Mouse (Mus musculus) Muller cell, postnatal 12 days (primary cell): ENCODE results near the gene Ctns.

Experiments used
- DNase-seq: peaks from one replicate; pipeline ENCODE4 v3.0.0-alpha.2; 2015; ENCODE audit errors: inconsistent ontology term

Ctns gene

GRCm38 (mm10) chr11:73198603-73199229 lies at the start of gene Ctns:
Gene Ctns (minus strand): TSS chr11:73199042.
- DNase-seq: no peak

GRCm38 (mm10) chr11:73242777-73243176 lies 43.9 kb upstream of the Ctns start:
- no peak for DNase-seq

- DNase-seq: no peak
Measured at GRCm38 (mm10) chr11:73242199-73242598, 43.4 kb upstream of the Ctns start.

GRCm38 (mm10) chr11:73236731-73237130 lies 37.9 kb upstream of the Ctns start:
- no peak for DNase-seq

GRCm38 (mm10) chr11:73235990-73236701 lies 37.3 kb upstream of the Ctns start:
- DNase-seq: peak; percentile 65

GRCm38 (mm10) chr11:73233992-73234391 lies 35.1 kb upstream of the Ctns start, which contains the start of gene Trpv1:
Gene Trpv1 (plus strand): TSS chr11:73234292.
- DNase-seq: no peak

GRCm38 (mm10) chr11:73232513-73232912 lies 33.7 kb upstream of the Ctns start:
- DNase-seq: no peak

- no peak for DNase-seq
Measured at GRCm38 (mm10) chr11:73230081-73230480, 31.2 kb upstream of the Ctns start.

GRCm38 (mm10) chr11:73228881-73229280 lies 30.0 kb upstream of the Ctns start:
- no peak for DNase-seq

GRCm38 (mm10) chr11:73225856-73226255 lies 27.0 kb upstream of the Ctns start:
- DNase-seq: no peak

- DNase-seq: no peak
Measured at GRCm38 (mm10) chr11:73223966-73224365, 25.1 kb upstream of the Ctns start.

- DNase-seq: no peak
Measured at GRCm38 (mm10) chr11:73222846-73223245, 24.0 kb upstream of the Ctns start.

GRCm38 (mm10) chr11:73220651-73221050 lies 21.8 kb upstream of the Ctns start:
- DNase-seq: peak; percentile 78

GRCm38 (mm10) chr11:73219671-73220070 lies 20.8 kb upstream of the Ctns start:
- no peak for DNase-seq

GRCm38 (mm10) chr11:73213956-73214355 lies 15.1 kb upstream of the Ctns start:
- no peak for DNase-seq

GRCm38 (mm10) chr11:73207621-73208020 lies 8.8 kb upstream of the Ctns start:
- DNase-seq: no peak

GRCm38 (mm10) chr11:73205194-73205593 lies 6.4 kb upstream of the Ctns start:
- DNase-seq: no peak

- DNase-seq: no peak
Measured at GRCm38 (mm10) chr11:73203895-73204294, 5.1 kb upstream of the Ctns start.

- no peak for DNase-seq
Measured at GRCm38 (mm10) chr11:73201597-73201996, 2.8 kb upstream of the Ctns start.

GRCm38 (mm10) chr11:73201021-73201420 lies 2.2 kb upstream of the Ctns start:
- DNase-seq: no peak

GRCm38 (mm10) chr11:73199879-73200278 lies 1.0 kb upstream of the Ctns start:
- no peak for DNase-seq

GRCm38 (mm10) chr11:73199230-73199712 lies 429 bp upstream of the Ctns start, which contains the start of gene Shpk:
Gene Shpk (plus strand): TSS chr11:73199460.
- peak; percentile 97 for DNase-seq

- DNase-seq: no peak
Measured at GRCm38 (mm10) chr11:73198190-73198589, 652 bp downstream of the Ctns start.
